Mouse (Mus musculus): Measurements from ENCODE around the gene Myh4. TPM values are rescaled to one million over a fixed set of nuclear protein-coding genes. Genes with fewer than 3 reads are reported as not detected.

Gene Myh4
- polyA plus RNA-seq (2014; fragmentation: Nextera tagmentation; extraction: Ambion mirVana), result 0.03 TPM in 1 of 2 replicates, not detected in the other

GRCm38 (mm10) chr11:67237481-67238079, at the start of gene Myh4:
Gene Myh4 (plus strand): TSS chr11:67238029.
- no peaks in the 10 kb centered on the region for H3K9me3 ChIP-seq (ENCODE audit: low read depth, low read length)
- ATAC-seq (ENCODE audit: insufficient read depth) (no peak), DNase-seq (no peak)
- no peaks in the 10 kb centered on the region for H3K27me3 ChIP-seq (ENCODE audit: insufficient read depth, low read length)
- H3K4me2 ChIP-seq, result no peak within 1 kb of the TSS
- 71% methylated on average over 5 of the region's 5 CpGs for WGBS
- no peak within 1 kb of the TSS for H3K4me3 ChIP-seq (ENCODE audit: low read depth, low read length)
- H3K9ac ChIP-seq, result no peak within 1 kb of the TSS
- no peaks in the 10 kb centered on the region for H3K36me3 ChIP-seq (ENCODE audit: insufficient read depth)
- no peak for TF ChIP-seq CTCF (IDR thresholded peaks at IDR 0.05; ENCODE audit: low read depth)
- no peaks in the 10 kb centered on the region for H3K4me1 ChIP-seq (ENCODE audit: insufficient read depth)
- H3K27ac ChIP-seq (ENCODE audit: low read depth), result no peak within 1 kb of the TSS

DNA sequence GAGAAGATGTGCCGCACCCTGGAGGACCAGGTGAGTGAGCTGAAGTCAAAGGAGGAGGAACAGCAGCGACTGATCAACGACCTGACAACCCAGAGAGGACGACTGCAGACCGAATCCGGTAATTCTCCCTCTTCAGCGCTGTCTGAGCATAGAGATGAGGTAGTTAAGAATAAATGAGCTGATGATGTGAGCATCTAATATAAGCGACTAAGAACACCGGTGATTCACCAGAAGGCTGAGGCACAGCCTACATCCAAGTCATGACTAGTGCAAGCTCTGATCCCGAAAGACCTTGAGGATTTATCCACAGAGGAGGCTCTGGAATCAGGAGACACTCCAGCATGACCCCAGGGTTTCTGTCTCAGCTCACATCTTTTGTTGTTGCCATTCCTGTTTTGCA, 47.5 kb upstream of the Myh4 start:
- DNase-seq (no peak), ATAC-seq (ENCODE audit: insufficient read depth) (no peak)
- no peak for TF ChIP-seq CTCF (IDR thresholded peaks at IDR 0.05; ENCODE audit: low read depth)
- Histone ChIP-seq H3K27ac (ENCODE audit: low read depth) (no peak overlapping the region), H3K36me3 (ENCODE audit: insufficient read depth) (no peaks in the 10 kb centered on the region), H3K9me3 (ENCODE audit: low read depth, low read length) (no peaks in the 10 kb centered on the region), H3K27me3 (ENCODE audit: insufficient read depth, low read length) (no peaks in the 10 kb centered on the region), H3K9ac (no peak overlapping the region), H3K4me3 (ENCODE audit: low read depth, low read length) (no peak overlapping the region), H3K4me2 (no peak overlapping the region), H3K4me1 (ENCODE audit: insufficient read depth) (no peaks in the 10 kb centered on the region)
- 60% methylated on average over 10 of the region's 10 CpGs for WGBS

- ATAC-seq (ENCODE audit: insufficient read depth) (no peak), DNase-seq (no peak)
- Histone ChIP-seq H3K27ac (ENCODE audit: low read depth) (no peak overlapping the region), H3K27me3 (ENCODE audit: insufficient read depth, low read length) (no peaks in the 10 kb centered on the region), H3K9ac (no peak overlapping the region), H3K4me3 (ENCODE audit: low read depth, low read length) (no peak overlapping the region), H3K4me2 (no peak overlapping the region), H3K36me3 (ENCODE audit: insufficient read depth) (no peaks in the 10 kb centered on the region), H3K4me1 (ENCODE audit: insufficient read depth) (no peaks in the 10 kb centered on the region), H3K9me3 (ENCODE audit: low read depth, low read length) (no peaks in the 10 kb centered on the region)
- 77% methylated on average over 2 of the region's 2 CpGs for WGBS
- TF ChIP-seq CTCF (IDR thresholded peaks at IDR 0.05; ENCODE audit: low read depth), result no peak
Observed at GRCm38 (mm10) chr11:67190814-67191213, 47.0 kb upstream of the Myh4 start.

- Histone ChIP-seq H3K4me2 (no peak overlapping the region), H3K27ac (ENCODE audit: low read depth) (no peak overlapping the region), H3K36me3 (ENCODE audit: insufficient read depth) (no peaks in the 10 kb centered on the region), H3K4me3 (ENCODE audit: low read depth, low read length) (no peak overlapping the region), H3K4me1 (ENCODE audit: insufficient read depth) (no peaks in the 10 kb centered on the region), H3K27me3 (ENCODE audit: insufficient read depth, low read length) (no peaks in the 10 kb centered on the region), H3K9ac (no peak overlapping the region), H3K9me3 (ENCODE audit: low read depth, low read length) (no peaks in the 10 kb centered on the region)
- WGBS, result 83% methylated on average over 14 of the region's 14 CpGs
- ATAC-seq (ENCODE audit: insufficient read depth), result no peak
- DNase-seq, result no peak
- TF ChIP-seq CTCF (IDR thresholded peaks at IDR 0.05; ENCODE audit: low read depth), result no peak
Observed at GRCm38 (mm10) chr11:67191496-67191895, 46.3 kb upstream of the Myh4 start.

DNA sequence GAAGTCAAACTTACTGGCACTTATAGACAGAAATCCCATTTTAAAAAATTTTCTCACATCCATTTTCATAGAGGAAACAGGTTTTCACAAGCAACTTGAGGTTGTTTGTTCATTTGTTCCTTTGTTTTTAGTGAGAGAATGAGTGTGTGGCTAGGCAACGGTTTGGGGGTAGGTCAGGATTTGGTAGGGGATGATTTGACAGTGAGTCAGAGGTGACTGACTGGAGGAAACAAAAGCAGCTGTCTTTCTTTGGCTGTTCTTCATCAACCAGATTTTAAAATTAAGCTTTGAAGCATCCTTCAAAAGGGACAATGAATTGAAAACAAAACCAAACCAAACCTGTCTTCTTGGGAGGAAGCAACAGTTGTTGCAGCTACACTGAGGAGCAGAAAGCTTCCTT, 38.5 kb upstream of the Myh4 start:
- no peak for TF ChIP-seq CTCF (IDR thresholded peaks at IDR 0.05; ENCODE audit: low read depth)
- H3K4me3 ChIP-seq (ENCODE audit: low read depth, low read length), result no peak overlapping the region
- 52% methylated on average over 1 of the region's 1 CpGs for WGBS

DNA sequence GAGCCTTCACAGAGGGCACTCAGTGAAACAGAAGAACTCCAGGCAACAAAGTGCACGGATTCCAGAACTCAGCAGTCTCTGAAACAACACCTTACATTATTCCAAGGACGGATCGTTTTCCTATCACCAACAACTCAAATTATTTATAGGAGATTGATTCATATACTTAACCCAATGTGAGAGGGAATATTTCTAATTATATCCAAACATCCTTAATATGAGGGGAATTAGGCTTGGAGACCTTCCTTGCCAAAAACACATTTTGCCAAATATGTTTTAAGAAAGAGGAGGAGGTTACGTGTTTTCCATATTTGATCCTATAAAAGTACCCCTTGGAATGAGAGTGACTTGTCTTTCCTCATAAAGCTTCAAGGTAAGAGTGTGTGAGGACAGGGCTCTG, 38.1 kb upstream of the Myh4 start, which contains the start of gene Myh1:
Gene Myh1 (plus strand): TSS at position 301 of the 400 bp plus-strand sequence.
- DNase-seq, result no peak

More for the DNA sequence above, 38.5 kb upstream of the Myh4 start:
- Histone ChIP-seq H3K4me2 (no peak overlapping the region), H3K9ac (no peak overlapping the region), H3K36me3 (ENCODE audit: insufficient read depth) (no peaks in the 10 kb centered on the region), H3K4me1 (ENCODE audit: insufficient read depth) (no peaks in the 10 kb centered on the region), H3K27ac (ENCODE audit: low read depth) (no peak overlapping the region), H3K9me3 (ENCODE audit: low read depth, low read length) (no peaks in the 10 kb centered on the region), H3K27me3 (ENCODE audit: insufficient read depth, low read length) (no peaks in the 10 kb centered on the region)
- DNase-seq, result no peak
- ATAC-seq (ENCODE audit: insufficient read depth), result no peak

GRCm38 (mm10) chr11:67204766-67205165, 33.1 kb upstream of the Myh4 start:
- WGBS, result 81% methylated on average over 3 of the region's 3 CpGs
- H3K9me3 ChIP-seq (ENCODE audit: low read depth, low read length), result no peaks in the 10 kb centered on the region
- no peak overlapping the region for H3K4me2 ChIP-seq
- ATAC-seq (ENCODE audit: insufficient read depth), result no peak
- H3K27me3 ChIP-seq (ENCODE audit: insufficient read depth, low read length), result no peaks in the 10 kb centered on the region
- no peak overlapping the region for H3K27ac ChIP-seq (ENCODE audit: low read depth)
- H3K36me3 ChIP-seq (ENCODE audit: insufficient read depth), result no peaks in the 10 kb centered on the region
- no peaks in the 10 kb centered on the region for H3K4me1 ChIP-seq (ENCODE audit: insufficient read depth)
- no peak overlapping the region for H3K9ac ChIP-seq
- no peak overlapping the region for H3K4me3 ChIP-seq (ENCODE audit: low read depth, low read length)
- no peak for TF ChIP-seq CTCF (IDR thresholded peaks at IDR 0.05; ENCODE audit: low read depth)
- no peak for DNase-seq

More for the DNA sequence above, 38.1 kb upstream of the Myh4 start, which contains the start of gene Myh1:
- H3K36me3 ChIP-seq (ENCODE audit: insufficient read depth), result no peaks in the 10 kb centered on the region
- H3K9me3 ChIP-seq (ENCODE audit: low read depth, low read length), result no peaks in the 10 kb centered on the region
- H3K27ac ChIP-seq (ENCODE audit: low read depth), result no peak within 1 kb of the TSS
- TF ChIP-seq CTCF (IDR thresholded peaks at IDR 0.05; ENCODE audit: low read depth), result no peak
- H3K9ac ChIP-seq, result no peak within 1 kb of the TSS
- WGBS, result 71% methylated on average over 4 of the region's 4 CpGs
- no peak within 1 kb of the TSS for H3K4me3 ChIP-seq (ENCODE audit: low read depth, low read length)
- ATAC-seq (ENCODE audit: insufficient read depth), result no peak
- no peaks in the 10 kb centered on the region for H3K4me1 ChIP-seq (ENCODE audit: insufficient read depth)
- no peak within 1 kb of the TSS for H3K4me2 ChIP-seq
- no peaks in the 10 kb centered on the region for H3K27me3 ChIP-seq (ENCODE audit: insufficient read depth, low read length)
